Mouse (Mus musculus) bone marrow, adult 2 months (tissue): Measurements from ENCODE around the gene Kank1. TPM values are rescaled to one million over a fixed set of nuclear protein-coding genes. Genes with fewer than 3 reads are reported as not detected.
A peak's percentile ranks its signal among the peaks of the same experiment; 100 is the strongest.

Experiments
- H3K27ac ChIP-seq: fragments of 200-500 bp; 2 replicates; pipeline ENCODE4 v1.5.1; 2012; ENCODE audit warnings: low read depth, mild to moderate bottlenecking, control low read depth, inconsistent platforms, low read length; ENCODE audit not compliant: control insufficient read depth, poor library complexity, insufficient read depth
- H3K4me1 ChIP-seq: fragments of 200-500 bp; 2 replicates; pipeline ENCODE4 v1.6.1; 2011; ENCODE audit warnings: low read length; ENCODE audit not compliant: control insufficient read depth, insufficient read depth
- H3K4me3 ChIP-seq: fragments of 200-500 bp; replicated peaks from 2 replicates; pipeline ENCODE3; 2011; ENCODE audit warnings: mild to moderate bottlenecking, low read depth, low read length, control low read depth; ENCODE audit not compliant: control insufficient read depth
- CTCF ChIP-seq: fragments of 200-500 bp; IDR thresholded peaks from 2 replicates; pipeline ENCODE4 v1.5.1; 2011; ENCODE audit warnings: low read length, control low read depth; ENCODE audit not compliant: control insufficient read depth, insufficient read depth
- POLR2A ChIP-seq: fragments of 200-500 bp; IDR thresholded peaks from 2 replicates; pipeline ENCODE4 v1.6.1; 2011; ENCODE audit warnings: low read depth, mild to moderate bottlenecking, control low read depth, low read length, borderline replicate concordance; ENCODE audit not compliant: control insufficient read depth
- WGBS: fragments of 180-500 bp; shearing (Covaris S2); methylation state at CpG from one replicate; pipeline ENCODE4 v1.1.7; 2018; 5-methylcytosine and 5-hydroxymethylcytosine counted together
- polyA plus RNA-seq: library from polyadenylated mRNA; stranded (reverse); fragments of >200 nt; gene quantifications from 2 replicates; pipeline ENCODE4 v1.2.4, GENCODE M21; 2011; ENCODE audit warnings: low replicate concordance; ENCODE audit not compliant: missing spikeins, insufficient read depth, insufficient read length

Kank1 gene
- polyA plus RNA-seq, 1 experiment, result 6.8 TPM

DNA sequence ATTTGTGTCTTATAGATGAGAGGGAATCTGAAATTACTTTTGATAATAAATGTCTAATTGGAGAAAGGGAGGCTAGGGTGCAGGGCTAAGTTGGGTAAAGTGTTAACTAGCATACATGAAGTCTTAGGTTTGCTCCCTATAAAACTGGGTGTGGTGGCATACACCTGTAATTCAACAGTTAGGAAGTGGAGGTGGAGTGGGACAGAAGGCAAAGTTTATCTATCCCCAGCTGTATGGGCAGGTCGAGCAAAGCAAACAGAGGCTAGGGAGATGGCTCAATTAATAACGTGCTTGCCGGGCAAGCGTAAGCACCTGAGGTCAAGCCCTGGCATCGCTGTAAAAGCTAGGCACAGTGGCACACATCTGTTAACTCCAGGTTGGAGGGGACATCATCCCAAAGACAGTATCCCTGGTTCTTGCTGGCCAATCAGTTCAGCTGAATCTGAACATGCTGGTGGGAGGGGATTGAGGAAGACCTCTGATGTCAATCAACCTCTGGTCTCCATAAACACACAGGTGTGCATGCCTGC lies 54.3 kb downstream of the Kank1 start:
- Histone ChIP-seq H3K4me1 (no peaks in the 10 kb centered on the region; the same call in 1 of the 2 replicates), H3K4me3 (no peak overlapping the region), H3K27ac (no peak overlapping the region)
- WGBS, result 87% methylated on average over 5 of the region's 5 CpGs
- TF ChIP-seq CTCF (no peak), POLR2A (no peak)

DNA sequence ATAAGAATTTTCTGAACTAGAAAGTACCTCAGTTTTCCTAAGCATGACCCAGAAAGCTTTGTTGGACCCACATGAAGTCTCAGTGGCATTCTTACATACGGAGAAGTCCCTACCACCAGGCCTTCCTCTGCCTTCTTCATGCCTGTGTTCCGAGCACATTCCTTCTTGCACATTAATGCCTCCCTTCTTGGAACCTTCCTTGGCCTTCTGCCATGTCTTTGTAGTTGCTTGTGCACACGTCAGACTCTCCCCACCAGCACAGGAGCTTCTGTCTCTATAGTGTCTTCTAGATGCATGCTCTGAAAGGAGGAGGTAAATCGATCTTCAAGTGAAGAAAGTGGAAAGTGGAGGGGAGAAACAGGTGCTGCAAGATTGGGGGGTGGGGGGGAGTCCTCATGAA lies 58.4 kb downstream of the Kank1 start:
- TF ChIP-seq POLR2A (no peak), CTCF (no peak)
- Histone ChIP-seq H3K4me3 (no peak overlapping the region), H3K4me1 (no peaks in the 10 kb centered on the region; the same call in 1 of the 2 replicates), H3K27ac (no peak overlapping the region)
- WGBS, result 69% methylated on average over 4 of the region's 4 CpGs

DNA sequence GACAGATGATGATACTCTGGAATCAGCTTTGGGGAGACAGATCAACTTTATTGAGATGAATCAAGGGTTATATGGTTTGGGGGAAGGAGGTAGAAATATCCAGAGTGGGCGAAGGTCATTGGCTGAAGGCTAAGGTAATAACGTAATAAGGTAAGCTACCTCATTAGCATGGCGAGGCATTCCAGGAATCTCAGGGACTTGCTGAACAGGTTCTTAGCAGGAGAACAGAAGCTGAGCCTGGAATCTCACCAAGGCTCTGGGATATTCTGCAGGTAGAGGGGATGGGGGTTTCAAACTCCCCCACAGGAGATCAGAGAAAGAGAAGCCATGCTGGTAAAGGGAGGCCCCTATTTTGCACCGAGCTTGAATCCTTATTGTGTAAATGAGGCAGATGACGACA lies 60.5 kb downstream of the Kank1 start:
- Histone ChIP-seq H3K4me3 (no peak overlapping the region), H3K4me1 (no peaks in the 10 kb centered on the region), H3K27ac (no peak overlapping the region)
- WGBS, result 70% methylated on average over 5 of the region's 5 CpGs
- TF ChIP-seq CTCF (no peak), POLR2A (no peak)

DNA sequence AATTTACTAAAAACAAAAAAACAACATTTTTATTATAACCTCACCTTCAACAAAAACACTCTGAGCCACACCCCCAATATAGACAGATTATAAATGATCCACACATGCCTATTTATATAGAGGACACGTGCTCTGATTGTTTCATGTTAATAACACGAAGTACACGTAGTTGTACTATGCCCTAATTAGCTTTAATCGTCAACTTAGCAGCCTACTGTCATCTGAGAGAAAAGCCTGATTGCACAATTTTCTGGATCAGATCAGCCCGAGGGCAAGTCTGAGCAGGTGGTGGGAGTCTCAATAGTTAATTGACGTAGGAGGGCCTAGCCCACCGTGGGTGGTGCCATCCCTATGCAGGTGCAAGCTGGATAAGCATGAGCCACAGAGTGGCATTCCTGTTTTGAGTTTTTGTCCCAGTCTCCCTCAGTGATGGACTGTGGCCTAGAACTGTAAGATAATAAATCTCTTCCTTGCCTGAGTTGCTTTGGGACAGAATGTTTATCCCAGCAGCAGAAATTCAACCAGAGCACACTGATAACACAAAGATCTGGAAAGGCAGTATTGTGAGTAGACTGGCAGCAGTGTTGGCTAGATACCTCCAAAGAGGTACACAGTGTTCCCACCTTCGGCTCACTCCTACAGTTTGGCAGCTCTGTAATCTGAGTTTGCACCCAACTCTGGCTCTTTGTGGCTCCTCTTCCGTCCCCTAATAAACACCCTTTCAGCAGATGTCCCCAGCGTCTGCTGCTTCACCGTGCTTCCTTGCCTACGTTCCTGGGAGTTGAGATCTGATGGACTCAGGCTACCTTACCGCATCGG lies 63.3 kb downstream of the Kank1 start:
- Histone ChIP-seq H3K27ac (no peak overlapping the region), H3K4me1 (no peaks in the 10 kb centered on the region), H3K4me3 (no peak overlapping the region)
- TF ChIP-seq POLR2A, result no peak
- no peak for TF ChIP-seq CTCF
- WGBS, result 77% methylated on average over 14 of the region's 14 CpGs

DNA sequence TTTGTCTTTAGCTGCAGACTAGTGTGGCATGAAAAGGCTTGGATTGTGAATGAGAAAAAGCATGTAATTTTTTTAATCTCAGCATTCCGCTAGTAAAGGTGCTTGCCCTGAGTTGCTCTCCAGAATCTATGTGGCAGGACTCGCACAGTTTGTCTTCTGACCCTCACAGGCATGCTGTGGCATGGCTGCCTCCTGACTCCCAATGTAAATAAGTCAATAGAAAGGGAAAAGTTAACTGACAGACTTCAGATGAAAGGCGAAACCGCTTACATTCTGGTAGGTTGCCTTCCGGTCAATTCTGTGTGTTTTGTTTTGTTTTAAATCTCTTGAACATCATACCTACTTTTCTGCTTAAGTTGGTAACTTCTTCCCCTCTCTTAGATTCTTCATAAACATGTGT lies 64.4 kb downstream of the Kank1 start:
- Histone ChIP-seq H3K27ac (no peak overlapping the region), H3K4me3 (no peak overlapping the region), H3K4me1 (no peaks in the 10 kb centered on the region)
- 81% methylated on average over 5 of the region's 5 CpGs for WGBS
- TF ChIP-seq CTCF, result no peak
- no peak for TF ChIP-seq POLR2A

DNA sequence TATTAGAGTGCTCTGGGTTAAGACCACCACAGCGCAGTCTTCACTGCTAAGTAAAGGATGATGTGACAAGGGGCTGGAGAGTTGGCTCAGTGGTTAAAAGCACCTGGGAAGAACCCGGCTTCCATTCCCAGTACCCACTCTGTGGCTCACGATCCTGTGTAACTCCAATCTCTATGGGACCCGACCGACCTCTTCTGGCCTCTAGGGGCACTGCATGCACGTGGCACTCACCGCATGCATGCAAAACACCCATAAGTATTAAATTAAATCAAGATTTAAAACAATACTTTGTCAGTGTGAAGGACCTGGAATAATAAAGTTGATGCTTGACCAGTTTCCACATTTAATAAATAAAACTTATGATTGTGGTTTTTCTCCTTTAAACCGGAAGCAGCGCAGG lies 69.5 kb downstream of the Kank1 start:
- TF ChIP-seq CTCF (peak; percentile 54), POLR2A (no peak)
- 59% methylated on average over 9 of the region's 9 CpGs for WGBS
- H3K4me3 ChIP-seq, result no peak overlapping the region
- H3K4me1 ChIP-seq, result no peaks in the 10 kb centered on the region; the same call in 1 of the 2 replicates
- H3K27ac ChIP-seq, result no peak overlapping the region

DNA sequence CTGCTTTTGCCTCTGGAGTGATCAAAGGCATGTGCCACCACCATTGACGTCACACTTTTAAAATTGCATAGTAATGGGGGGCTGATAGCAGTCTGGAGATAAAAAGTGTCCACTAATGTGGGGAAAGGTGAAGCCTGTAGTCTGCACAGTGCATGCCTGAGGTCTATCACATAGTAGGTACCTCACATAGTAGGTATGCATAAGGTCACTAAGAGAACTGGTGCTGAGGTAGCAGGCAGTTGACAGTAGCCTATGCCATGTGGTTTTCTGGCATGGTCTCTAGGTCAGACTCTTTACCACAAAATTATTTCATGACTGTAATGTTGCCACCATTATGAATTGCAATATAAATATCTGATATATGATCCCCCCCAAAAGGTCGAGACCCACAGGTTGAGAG lies 71.4 kb downstream of the Kank1 start:
- TF ChIP-seq POLR2A (no peak), CTCF (no peak)
- H3K4me1 ChIP-seq, result no peaks in the 10 kb centered on the region; the same call in 1 of the 2 replicates
- WGBS, result 40% methylated on average over 2 of the region's 2 CpGs
- no peak overlapping the region for H3K4me3 ChIP-seq
- no peak overlapping the region for H3K27ac ChIP-seq

DNA sequence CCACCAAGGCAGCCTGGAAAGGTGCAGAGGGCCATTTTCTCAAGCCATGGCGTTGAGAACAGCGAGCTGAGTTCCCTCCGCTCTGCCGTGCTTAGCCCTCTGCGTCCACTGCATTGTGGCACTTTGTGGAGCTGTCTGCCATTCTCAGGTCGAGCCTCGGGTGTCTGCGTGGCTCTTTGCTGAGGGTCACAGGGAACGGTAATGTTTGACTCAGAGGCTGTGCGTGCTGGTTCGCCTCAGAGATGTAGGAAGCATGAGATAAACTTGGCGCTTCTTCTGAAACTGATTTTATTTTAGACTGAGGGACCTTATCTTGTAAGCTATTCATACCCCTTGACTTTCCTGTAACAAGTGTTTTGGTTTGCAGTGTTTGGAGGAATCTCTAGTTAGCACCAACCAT lies 72.0 kb downstream of the Kank1 start:
- 41% methylated on average over 12 of the region's 12 CpGs for WGBS
- no peak overlapping the region for H3K27ac ChIP-seq
- TF ChIP-seq POLR2A (no peak), CTCF (no peak)
- H3K4me3 ChIP-seq, result no peak overlapping the region
- H3K4me1 ChIP-seq, result no peaks in the 10 kb centered on the region; the same call in 1 of the 2 replicates
